Mouse (Mus musculus) forebrain, postnatal 0 days (tissue): ENCODE results near the gene Stk32c. TPM values are rescaled to one million over a fixed set of nuclear protein-coding genes. Genes with fewer than 3 reads are reported as not detected.

Experiments
- ATAC-seq: fragments of 200-750 bp; cut with Nextera tagmentation; 2 replicates; pipeline ENCODE4 v1.8.0; 2017; ENCODE audit warnings: mild to moderate bottlenecking, moderate library complexity
- DNase-seq: peaks from one replicate; pipeline ENCODE4 v3.0.0-alpha.2; 2015
- H3K27ac ChIP-seq: fragments of 300-500 bp; sonication (generic); 2 replicates; pipeline ENCODE4 v1.5.1; 2014; ENCODE audit warnings: low read depth, mild to moderate bottlenecking, antibody characterized with exemption, low read length, moderate library complexity, mixed read lengths
- H3K27me3 ChIP-seq: fragments of 300-500 bp; sonication (generic); 2 replicates; pipeline ENCODE4 v1.6.1; 2014; ENCODE audit warnings: mild to moderate bottlenecking, low read length, mixed read lengths; ENCODE audit not compliant: insufficient read depth
- H3K36me3 ChIP-seq: fragments of 300-500 bp; sonication (generic); 2 replicates; pipeline ENCODE4 v1.6.1; 2014; ENCODE audit warnings: mild to moderate bottlenecking, moderate library complexity; ENCODE audit not compliant: insufficient read depth
- H3K4me1 ChIP-seq: fragments of 300-500 bp; sonication (generic); 2 replicates; pipeline ENCODE4 v1.6.1; 2014; ENCODE audit warnings: antibody characterized with exemption; ENCODE audit not compliant: insufficient read depth
- H3K4me2 ChIP-seq: fragments of 300-500 bp; sonication (generic); 2 replicates; pipeline ENCODE4 v1.6.1; 2014; ENCODE audit warnings: low read depth, mild to moderate bottlenecking, moderate library complexity
- H3K4me3 ChIP-seq: fragments of 300-500 bp; sonication (generic); 2 replicates; pipeline ENCODE4 v1.5.1; 2014; ENCODE audit warnings: low read depth, low read length, mixed read lengths
- H3K9ac ChIP-seq: fragments of 300-500 bp; sonication (generic); 2 replicates; pipeline ENCODE4 v1.6.1; 2014; ENCODE audit warnings: mild to moderate bottlenecking
- H3K9me3 ChIP-seq: fragments of 300-500 bp; sonication (generic); 2 replicates; pipeline ENCODE4 v1.6.1; 2016; ENCODE audit warnings: low read length
- CTCF ChIP-seq: sonication (generic); IDR thresholded peaks from 2 replicates; pipeline ENCODE4 v1.5.1; 2016; ENCODE audit warnings: antibody characterized with exemption, control low read depth, low read depth
- WGBS: fragments of 180-500 bp; shearing (Covaris S2); extraction: QIAGEN DNeasy Blood & Tissue Kit; methylation state at CpG from one replicate; pipeline ENCODE4 v1.1.7; 2014; 5-methylcytosine and 5-hydroxymethylcytosine counted together
- polyA plus RNA-seq: library from polyadenylated mRNA; unstranded; fragments of >200 nt; fragmentation: Nextera tagmentation; extraction: Ambion mirVana; gene quantifications from 2 replicates; pipeline ENCODE4 v1.2.1, GENCODE M21; 2015
- total RNA-seq: library from RNA; depleted of rRNA; stranded (reverse); fragments of >200 nt; gene quantifications from 2 replicates; pipeline ENCODE4 v1.2.3, GENCODE M21; 2014

Stk32c gene
- total and polyA plus RNA-seq, 2 experiments from 2014 or later, result 2.8 to 30.7 TPM

DNA sequence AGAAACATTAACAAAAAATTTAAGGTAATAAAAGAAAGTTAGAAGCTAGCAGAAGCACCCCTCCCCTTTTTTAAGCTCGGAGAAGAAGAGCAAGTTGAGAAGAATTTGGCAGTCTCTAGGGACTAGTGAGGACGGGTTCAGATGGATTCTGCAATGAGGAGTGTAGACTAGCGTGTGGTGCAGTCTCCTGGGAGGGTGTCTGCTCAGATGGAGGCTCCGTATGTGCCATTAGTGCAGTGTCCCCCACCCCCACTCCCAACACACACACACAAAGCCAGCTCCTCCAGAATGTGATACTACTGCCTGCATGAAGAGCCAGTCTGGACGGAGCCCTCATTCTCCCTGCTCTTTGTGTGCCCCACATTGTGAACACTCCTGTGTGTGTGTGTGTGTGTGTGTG lies 131.9 kb downstream of the Stk32c start:
- ATAC-seq, result peak; percentile 47
- Histone ChIP-seq H3K4me3 (no peak overlapping the region), H3K36me3 (no peaks in the 10 kb centered on the region; the same call in 1 of the 2 replicates), H3K4me2 (no peak overlapping the region), H3K9me3 (no peaks in the 10 kb centered on the region), H3K9ac (no peak overlapping the region), H3K27ac (no peak overlapping the region), H3K4me1 (peaks cover 16% of the 10 kb centered on the region), H3K27me3 (no peaks in the 10 kb centered on the region)
- DNase-seq, result peak; percentile 40
- TF ChIP-seq CTCF, result no peak
- WGBS, result 47% methylated on average over 5 of the region's 5 CpGs

DNA sequence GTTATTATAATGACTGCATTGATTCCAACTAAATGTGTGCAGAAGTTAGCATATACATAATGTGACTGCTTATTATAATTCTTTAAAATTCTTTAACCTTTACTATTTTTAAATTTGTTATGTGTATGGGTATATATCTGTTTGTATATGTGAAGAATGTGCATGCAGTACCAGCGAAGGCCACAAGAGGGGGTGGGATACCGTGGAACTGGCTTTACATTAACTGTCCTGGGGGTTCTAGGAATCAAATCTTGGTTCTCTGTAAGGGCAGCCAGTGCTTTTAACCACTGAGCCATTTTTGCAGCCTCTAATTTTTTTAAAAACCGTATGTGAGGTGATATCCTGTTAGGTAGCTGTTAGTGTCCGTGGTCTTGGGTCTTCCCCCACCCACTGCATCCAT lies 132.4 kb downstream of the Stk32c start:
- no peaks in the 10 kb centered on the region for H3K9me3 ChIP-seq
- no peak overlapping the region for H3K27ac ChIP-seq
- 72% methylated on average over 4 of the region's 4 CpGs for WGBS
- TF ChIP-seq CTCF, result peak; percentile 68
- peak; percentile 47 for DNase-seq
- H3K4me2 ChIP-seq, result no peak overlapping the region
- peaks cover 16% of the 10 kb centered on the region for H3K4me1 ChIP-seq
- no peak overlapping the region for H3K9ac ChIP-seq
- no peak overlapping the region for H3K4me3 ChIP-seq
- H3K27me3 ChIP-seq, result no peaks in the 10 kb centered on the region
- no peaks in the 10 kb centered on the region; the same call in 1 of the 2 replicates for H3K36me3 ChIP-seq
- no peak for ATAC-seq

DNA sequence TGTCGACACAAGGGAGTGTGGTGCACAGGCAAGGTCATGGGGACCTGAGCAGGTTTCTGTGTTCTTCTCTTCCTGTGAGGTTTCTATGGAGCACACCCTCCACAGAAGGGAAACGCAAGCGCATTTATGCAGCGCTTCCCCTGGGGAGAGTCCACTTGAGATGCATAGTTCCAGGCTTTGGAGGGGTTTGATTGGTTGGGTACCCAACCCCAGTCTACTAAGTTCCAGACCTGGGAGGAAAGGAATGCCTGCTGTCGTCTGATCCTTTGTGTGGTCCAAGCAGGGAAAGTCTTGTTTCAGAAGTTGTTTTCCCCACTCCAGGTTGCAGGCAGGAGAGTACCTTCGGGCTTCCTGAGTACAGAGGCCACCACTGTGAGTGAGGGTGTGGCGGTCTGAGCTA lies 134.0 kb downstream of the Stk32c start:
- peaks cover 16% of the 10 kb centered on the region for H3K4me1 ChIP-seq
- 81% methylated on average over 7 of the region's 7 CpGs for WGBS
- no peak overlapping the region for H3K4me3 ChIP-seq
- ATAC-seq (no peak), DNase-seq (no peak)
- no peaks in the 10 kb centered on the region for H3K36me3 ChIP-seq
- H3K9ac ChIP-seq, result no peak overlapping the region
- no peak overlapping the region for H3K4me2 ChIP-seq
- H3K9me3 ChIP-seq, result no peaks in the 10 kb centered on the region
- H3K27ac ChIP-seq, result no peak overlapping the region
- no peak for TF ChIP-seq CTCF
- H3K27me3 ChIP-seq, result no peaks in the 10 kb centered on the region

DNA sequence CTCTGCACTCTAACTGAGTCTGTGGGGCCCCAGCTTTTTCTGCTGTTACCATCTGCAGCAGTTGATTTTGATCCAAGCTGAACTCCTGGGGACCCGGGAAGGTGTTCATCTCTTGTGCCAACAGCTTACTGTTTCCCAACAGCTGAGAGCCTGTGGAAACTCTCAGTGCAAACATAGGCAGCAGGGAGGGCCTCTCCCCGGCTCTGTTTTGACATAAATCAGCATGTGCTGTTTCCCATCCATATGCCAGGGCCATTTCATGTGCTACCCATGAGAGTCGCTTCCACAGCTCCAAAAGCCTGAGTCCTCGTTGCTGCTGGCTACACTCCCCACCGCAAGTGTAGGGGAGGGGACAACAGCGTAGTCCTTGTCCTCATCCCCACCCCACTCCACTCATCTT lies 134.9 kb downstream of the Stk32c start:
- peaks cover 16% of the 10 kb centered on the region for H3K4me1 ChIP-seq
- H3K4me3 ChIP-seq, result no peak overlapping the region
- no peak overlapping the region for H3K4me2 ChIP-seq
- H3K9me3 ChIP-seq, result no peaks in the 10 kb centered on the region
- WGBS, result 22% methylated on average over 6 of the region's 6 CpGs
- H3K27me3 ChIP-seq, result no peaks in the 10 kb centered on the region
- TF ChIP-seq CTCF, result no peak
- no peak overlapping the region for H3K9ac ChIP-seq
- no peak overlapping the region for H3K27ac ChIP-seq
- no peaks in the 10 kb centered on the region for H3K36me3 ChIP-seq
- ATAC-seq (peak; percentile 67), DNase-seq (peak; percentile 70)

DNA sequence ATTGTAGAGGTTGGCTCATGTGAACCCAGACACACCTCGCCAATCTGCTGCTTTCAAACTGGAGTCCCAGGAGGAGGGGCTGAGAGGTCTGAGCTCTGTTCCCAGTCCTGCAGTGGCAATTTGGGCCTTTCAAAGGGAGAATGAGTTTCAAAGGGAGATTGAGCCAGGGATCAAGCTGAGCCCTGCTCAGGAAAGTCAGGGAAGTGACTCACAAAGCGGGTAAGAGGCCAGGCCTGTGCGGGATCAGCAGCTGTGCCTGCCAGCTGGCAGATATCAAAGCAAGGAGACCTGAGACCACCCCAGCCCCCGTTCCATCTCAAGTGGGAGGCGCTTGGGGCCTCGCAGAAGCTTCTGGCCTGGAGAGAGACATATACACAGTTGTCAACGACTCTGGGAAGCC lies 135.8 kb downstream of the Stk32c start:
- no peak overlapping the region for H3K9ac ChIP-seq
- DNase-seq, result no peak
- 13% methylated on average over 7 of the region's 7 CpGs for WGBS
- H3K4me1 ChIP-seq, result peaks cover 16% of the 10 kb centered on the region
- no peaks in the 10 kb centered on the region for H3K36me3 ChIP-seq
- no peak overlapping the region for H3K27ac ChIP-seq
- no peaks in the 10 kb centered on the region for H3K27me3 ChIP-seq
- H3K4me2 ChIP-seq, result no peak overlapping the region
- H3K9me3 ChIP-seq, result no peaks in the 10 kb centered on the region
- ATAC-seq, result peak; percentile 42; the same call in 1 of the 2 replicates
- no peak for TF ChIP-seq CTCF
- no peak overlapping the region for H3K4me3 ChIP-seq

DNA sequence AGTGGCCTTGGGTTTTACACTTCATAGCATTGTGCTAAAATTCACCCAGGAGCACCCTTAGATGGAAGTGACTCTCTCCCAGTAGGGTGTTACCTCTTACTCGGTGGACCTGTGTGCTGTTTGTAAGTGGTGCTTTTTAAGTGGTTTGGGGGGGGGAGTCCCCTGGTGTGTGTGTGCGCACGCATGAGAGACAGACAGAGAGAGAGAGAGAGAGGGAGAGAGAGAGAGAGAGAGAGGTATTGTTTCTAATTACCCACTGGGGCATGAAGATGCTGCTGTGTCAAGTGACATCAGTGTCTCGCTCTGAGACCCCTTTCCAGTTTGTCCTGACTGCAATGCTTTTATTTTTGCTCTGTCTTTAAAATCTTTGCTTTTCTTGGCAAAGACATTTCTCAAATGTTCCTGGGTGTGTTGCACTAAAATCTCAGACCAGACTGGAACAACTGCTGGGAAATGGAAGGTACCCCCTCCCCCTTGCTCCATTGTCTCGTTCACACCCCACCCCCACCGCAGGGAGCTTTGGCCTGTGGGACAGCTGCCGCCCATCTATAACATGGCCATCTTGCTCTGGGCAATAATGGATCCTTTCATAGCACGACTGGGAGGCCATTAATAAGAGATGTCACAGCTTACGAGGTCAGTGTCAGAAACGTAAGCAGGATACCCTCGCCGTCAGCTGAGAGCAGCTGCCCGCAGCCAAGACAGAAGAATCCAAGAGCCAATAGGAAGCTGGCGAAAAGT lies 137.9 kb downstream of the Stk32c start:
- DNase-seq (no peak), ATAC-seq (no peak)
- WGBS, result 31% methylated on average over 14 of the region's 14 CpGs
- no peaks in the 10 kb centered on the region for H3K9me3 ChIP-seq
- H3K27ac ChIP-seq, result no peak overlapping the region
- H3K4me2 ChIP-seq, result no peak overlapping the region
- H3K9ac ChIP-seq, result no peak overlapping the region
- no peak overlapping the region for H3K4me3 ChIP-seq
- H3K4me1 ChIP-seq, result peaks cover 16% of the 10 kb centered on the region
- no peak for TF ChIP-seq CTCF
- H3K36me3 ChIP-seq, result no peaks in the 10 kb centered on the region
- no peaks in the 10 kb centered on the region for H3K27me3 ChIP-seq

DNA sequence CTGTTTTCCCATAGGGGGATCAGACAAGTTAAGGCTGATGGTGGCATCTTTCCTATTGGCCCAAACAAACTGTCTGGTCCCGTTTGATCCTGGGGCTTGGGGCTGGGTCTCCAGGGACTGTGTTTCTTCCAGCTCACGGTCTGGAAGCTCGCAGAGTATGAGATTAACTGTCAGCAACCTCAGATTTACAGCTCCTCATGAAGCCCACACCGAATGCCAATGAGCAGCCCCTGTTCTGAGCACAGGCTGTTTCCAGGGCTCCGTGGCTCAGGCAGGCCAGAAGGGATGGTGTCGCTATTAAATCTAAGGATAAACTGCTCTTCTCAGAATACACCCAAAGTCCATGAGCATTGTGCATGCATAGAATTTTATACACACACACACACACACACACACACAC lies 138.9 kb downstream of the Stk32c start:
- WGBS, result 43% methylated on average over 6 of the region's 6 CpGs
- H3K4me3 ChIP-seq, result no peak overlapping the region
- H3K27me3 ChIP-seq, result no peaks in the 10 kb centered on the region
- H3K9me3 ChIP-seq, result no peaks in the 10 kb centered on the region
- H3K36me3 ChIP-seq, result no peaks in the 10 kb centered on the region
- no peak overlapping the region for H3K27ac ChIP-seq
- DNase-seq (no peak), ATAC-seq (no peak)
- TF ChIP-seq CTCF, result no peak
- no peak overlapping the region for H3K9ac ChIP-seq
- peaks cover 16% of the 10 kb centered on the region for H3K4me1 ChIP-seq
- no peak overlapping the region for H3K4me2 ChIP-seq
